In genomic region chr8:47369949-47370348, GRCm38 (mm10) we compare ENCODE assay signal across 14 mouse cellular contexts.
DNase-seq lines count a peak whose midpoint lies in the region; ATAC-seq lines count a peak whose summit lies in the region.
"Had no signal": no experiment of that assay in that cellular context is flagged by ENCODE, and none has a peak within 500 bp of the region (broad histone marks: within the 10 kb centered on the region; RNA-seq: fewer than 3 reads in every experiment).

No protein-coding gene starts in this region.

- no peaks in the 10 kb centered on the region for H3K27me3 ChIP-seq in forebrain, embryonic 10.5 days (ENCODE audit: poor library complexity, severe bottlenecking)
- no peaks in the 10 kb centered on the region for H3K27me3 ChIP-seq in forebrain, embryonic 11.5 days (ENCODE audit: control insufficient read depth, insufficient read depth, low read length)
- H3K27me3 ChIP-seq in embryonic facial prominence, embryonic 14.5 days (replicated peaks; ENCODE audit: control insufficient read depth, insufficient read depth, low read length) = no peaks in the 10 kb centered on the region
- peaks cover 15% of the 10 kb centered on the region; the same call in 1 of the 2 replicates for H3K27me3 ChIP-seq in midbrain, embryonic 10.5 days (ENCODE audit: low read depth, poor library complexity, severe bottlenecking)
- H3K27me3 ChIP-seq: hindbrain, embryonic 12.5 days; limb, embryonic 15.5 days; liver, embryonic 13.5 days had no signal

- no peak for ATAC-seq in forebrain, embryonic 11.5 days (replicated peaks; ENCODE audit: low FRiP score)
- no peak for ATAC-seq in embryonic facial prominence, embryonic 14.5 days (ENCODE audit: low read depth)
- peak; percentile 67 for ATAC-seq in granulocyte monocyte progenitor cell, adult 5-6 weeks (replicated peaks; ENCODE audit: poor library complexity, severe bottlenecking)
- ATAC-seq in megakaryocyte progenitor cell, adult 5-6 weeks (replicated peaks; ENCODE audit: poor library complexity) = peak; percentile 56

- WGBS in forebrain, embryonic 10.5 days = 88% methylated on average over 15 of the region's 15 CpGs
- 86% methylated on average over 15 of the region's 15 CpGs for WGBS in forebrain, embryonic 11.5 days
- 82% methylated on average over 15 of the region's 15 CpGs for WGBS in embryonic facial prominence, embryonic 14.5 days
- 87% methylated on average over 15 of the region's 15 CpGs for WGBS in midbrain, embryonic 10.5 days

- H3K4me2 ChIP-seq in forebrain, embryonic 11.5 days (ENCODE audit: low read depth, low read length, severe bottlenecking) = no peak overlapping the region
- H3K4me2 ChIP-seq in embryonic facial prominence, embryonic 14.5 days (ENCODE audit: low read depth, low read length) = no peak overlapping the region
- H3K4me2 ChIP-seq: hindbrain, embryonic 12.5 days; limb, embryonic 15.5 days; liver, embryonic 13.5 days had no signal

- 0 out of 2 replicates have a peak, but pooled peaks cover 6% of the 10 kb centered on the region for H3K9me3 ChIP-seq in forebrain, embryonic 10.5 days
- no peaks in the 10 kb centered on the region for H3K9me3 ChIP-seq in forebrain, embryonic 11.5 days (ENCODE audit: control insufficient read depth, low read length)
- peaks cover 4% of the 10 kb centered on the region; the same call in 1 of the 2 replicates for H3K9me3 ChIP-seq in embryonic facial prominence, embryonic 14.5 days (ENCODE audit: control insufficient read depth, low read length)
- H3K9me3 ChIP-seq in midbrain, embryonic 10.5 days (replicated peaks) = 0 out of 2 replicates have a peak, but pooled peaks cover 3% of the 10 kb centered on the region
- H3K9me3 ChIP-seq: heart, embryonic 10.5 days; hindbrain, embryonic 12.5 days; intestine, embryonic 15.5 days; liver, embryonic 13.5 days had no signal

- H3K4me3 ChIP-seq in forebrain, embryonic 10.5 days = no peak overlapping the region
- no peak overlapping the region for H3K4me3 ChIP-seq in forebrain, embryonic 11.5 days (ENCODE audit: low read depth, low read length)
- no peak overlapping the region for H3K4me3 ChIP-seq in embryonic facial prominence, embryonic 14.5 days (ENCODE audit: low read depth, low read length)
- H3K4me3 ChIP-seq in midbrain, embryonic 10.5 days = no peak overlapping the region
- H3K4me3 ChIP-seq: heart, embryonic 10.5 days; hindbrain, embryonic 12.5 days; intestine, embryonic 15.5 days; limb, embryonic 15.5 days; liver, embryonic 13.5 days had no signal

- no peak overlapping the region for H3K9ac ChIP-seq in forebrain, embryonic 11.5 days (ENCODE audit: low read length)
- 0 out of 2 replicates have a peak overlapping the region, but pooled peaks have one; percentile 9 for H3K9ac ChIP-seq in embryonic facial prominence, embryonic 14.5 days (ENCODE audit: low read depth, low read length)
- H3K9ac ChIP-seq: hindbrain, embryonic 12.5 days; intestine, embryonic 15.5 days; limb, embryonic 15.5 days; liver, embryonic 13.5 days had no signal

- H3K36me3 ChIP-seq in forebrain, embryonic 10.5 days (replicated peaks) = no peaks in the 10 kb centered on the region
- no peaks in the 10 kb centered on the region for H3K36me3 ChIP-seq in forebrain, embryonic 11.5 days (ENCODE audit: control insufficient read depth, insufficient read depth, low read length)
- no peaks in the 10 kb centered on the region for H3K36me3 ChIP-seq in embryonic facial prominence, embryonic 14.5 days (ENCODE audit: control insufficient read depth, insufficient read depth, low read length)
- H3K36me3 ChIP-seq in midbrain, embryonic 10.5 days = no peaks in the 10 kb centered on the region
- H3K36me3 ChIP-seq: heart, embryonic 10.5 days; hindbrain, embryonic 12.5 days; intestine, embryonic 15.5 days; limb, embryonic 15.5 days; liver, embryonic 13.5 days had no signal

- DNase-seq in forebrain, embryonic 10.5 days (ENCODE audit: extremely low spot score, low spot score) = no peak
- no peak for DNase-seq in forebrain, embryonic 11.5 days (ENCODE audit: low spot score)
- no peak for DNase-seq in embryonic facial prominence, embryonic 14.5 days (ENCODE audit: low spot score)
- DNase-seq in spleen, postnatal 4 days (ENCODE audit: low spot score in 2 of 2) = no peak
- DNase-seq in midbrain, embryonic 10.5 days (ENCODE audit: low spot score) = no peak

- H3K4me1 ChIP-seq in forebrain, embryonic 10.5 days = peaks cover 31% of the 10 kb centered on the region
- peaks cover 10% of the 10 kb centered on the region; the same call in 1 of the 2 replicates for H3K4me1 ChIP-seq in forebrain, embryonic 11.5 days (replicated peaks; ENCODE audit: control insufficient read depth, insufficient read depth, low read length)
- H3K4me1 ChIP-seq in embryonic facial prominence, embryonic 14.5 days (ENCODE audit: control insufficient read depth, insufficient read depth, low read length) = no peaks in the 10 kb centered on the region
- peaks cover 9% of the 10 kb centered on the region for H3K4me1 ChIP-seq in midbrain, embryonic 10.5 days
- H3K4me1 ChIP-seq: liver, embryonic 13.5 days had no signal

- 0 out of 2 replicates have a peak overlapping the region, but pooled peaks have one; percentile 41 for H3K27ac ChIP-seq in forebrain, embryonic 10.5 days
- no peak overlapping the region for H3K27ac ChIP-seq in forebrain, embryonic 11.5 days (ENCODE audit: low read depth, low read length)
- H3K27ac ChIP-seq in embryonic facial prominence, embryonic 14.5 days (replicated peaks; ENCODE audit: low read depth, low read length) = no peak overlapping the region
- no peak overlapping the region for H3K27ac ChIP-seq in midbrain, embryonic 10.5 days (replicated peaks)
- H3K27ac ChIP-seq: heart, embryonic 10.5 days; hindbrain, embryonic 12.5 days; hindbrain, postnatal 0 days; intestine, embryonic 15.5 days; limb, embryonic 15.5 days; liver, embryonic 13.5 days; stomach, postnatal 0 days had no signal

Comparison
In these comparisons a context has a peak if more than half of its experiments do, and no peak if none do; other contexts are left out.
1. ATAC-seq: peak in granulocyte monocyte progenitor cell, adult 5-6 weeks (single experiment) and megakaryocyte progenitor cell, adult 5-6 weeks (single experiment); none in forebrain, embryonic 11.5 days (single experiment) and embryonic facial prominence, embryonic 14.5 days (single experiment).